Mouse (Mus musculus): Measurements from ENCODE around the gene Parp3.

Gene Parp3

DNA sequence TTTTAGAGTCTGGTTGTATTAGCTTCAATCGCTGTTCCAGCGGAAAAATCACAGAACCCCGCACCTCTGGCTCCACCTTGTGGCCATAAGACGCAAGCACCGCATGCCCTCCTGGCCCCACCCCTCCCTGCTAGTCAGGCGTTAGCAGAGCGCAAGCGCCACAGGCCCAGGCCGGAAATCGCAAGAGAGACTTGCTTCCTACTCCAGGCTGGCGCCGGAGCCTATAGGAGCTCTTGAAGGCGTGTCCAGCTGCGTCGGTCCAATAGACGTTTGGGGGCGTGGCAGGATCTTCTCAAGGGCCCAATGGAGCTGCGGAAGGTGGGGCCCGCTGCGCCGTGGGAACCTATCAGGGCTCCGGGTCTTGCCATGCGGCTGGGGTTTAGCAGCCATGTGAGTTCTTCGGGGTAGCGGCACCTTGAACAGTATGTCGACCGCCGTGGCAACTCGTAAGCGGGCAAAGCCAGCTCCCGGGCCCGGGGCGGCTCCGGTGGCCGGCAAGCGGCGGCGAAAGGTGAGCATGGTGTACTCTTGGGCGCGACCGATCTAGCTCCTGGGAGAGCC is at the start of gene Parp3:
TSS of gene Parp3 (minus strand) at position 26 of the 561 bp plus-strand sequence.
- in situ Hi-C loops (cut with MboI, MseI), result loop anchor here (5.0 to 10.0 kb wide), 3 partner anchors 35 to 1498 kb away; partner anchors contain the start of gene Uba7 (in 1 of the 2)

DNA sequence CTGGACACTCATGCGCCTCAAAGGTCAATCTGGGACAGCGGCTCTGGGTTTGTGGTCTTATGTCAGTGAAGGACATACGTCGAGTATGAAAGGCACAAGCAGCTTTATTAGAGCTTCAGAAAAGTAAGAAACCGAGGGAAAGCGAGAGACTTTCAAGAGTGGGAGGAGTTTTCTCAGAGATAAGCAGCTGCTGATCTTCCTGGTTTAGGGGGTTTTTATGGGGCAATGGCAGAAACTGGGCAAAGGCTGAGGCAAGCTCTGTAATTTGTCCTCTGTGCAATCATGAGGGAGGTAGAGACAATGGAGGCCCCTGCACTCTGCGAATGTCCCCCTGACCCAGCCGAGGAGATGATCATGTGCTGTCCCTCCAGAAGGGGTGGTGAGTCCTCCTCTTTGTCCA is 43.2 kb upstream of the Parp3 start:
- in situ Hi-C loops (cut with MboI, MseI), result no loop called here

DNA sequence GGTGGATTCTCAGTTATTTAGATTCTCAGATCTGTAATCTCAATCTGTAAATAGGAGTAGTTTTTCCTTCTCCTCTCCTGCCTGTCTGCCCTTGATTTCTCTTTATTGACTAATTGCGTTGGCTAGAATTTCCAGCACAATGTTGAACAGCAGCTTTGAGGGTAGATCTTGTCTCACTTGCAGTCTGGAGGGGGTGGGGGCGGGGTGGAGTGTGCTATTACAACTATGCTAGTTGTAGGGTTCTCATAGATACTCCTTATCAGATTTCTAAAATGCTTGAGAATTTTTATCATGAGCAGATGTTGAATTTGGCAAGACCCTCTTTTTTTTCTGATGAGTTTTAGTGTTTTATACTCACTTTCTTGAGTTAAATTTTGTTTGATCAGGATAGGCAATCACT is 42.7 kb upstream of the Parp3 start:
- in situ Hi-C loops (cut with MboI, MseI), result no loop called here

DNA sequence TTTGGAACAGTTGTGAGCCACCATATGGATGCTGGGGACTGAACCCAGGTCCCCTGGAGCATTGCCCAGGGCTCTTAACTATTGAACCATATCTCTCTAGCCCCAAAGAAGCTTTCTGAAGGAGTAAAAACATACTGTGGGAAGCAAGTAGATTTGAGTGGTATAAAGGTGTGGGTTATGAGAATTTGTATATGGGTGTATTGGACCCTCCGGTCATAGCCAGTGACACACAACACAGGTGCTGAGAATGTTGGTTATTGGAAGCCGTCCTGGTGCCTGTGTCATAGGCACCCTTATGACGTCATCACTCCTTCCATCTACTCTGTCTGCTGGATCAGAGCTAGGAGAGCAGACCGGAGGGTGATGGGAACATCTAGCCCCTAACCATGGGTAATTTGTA is 37.5 kb upstream of the Parp3 start, which contains the start of gene Iqcf5:
TSS of gene Iqcf5 (plus strand) at position 301 of the 400 bp plus-strand sequence.
- in situ Hi-C loops (cut with MboI, MseI), result no loop called here

DNA sequence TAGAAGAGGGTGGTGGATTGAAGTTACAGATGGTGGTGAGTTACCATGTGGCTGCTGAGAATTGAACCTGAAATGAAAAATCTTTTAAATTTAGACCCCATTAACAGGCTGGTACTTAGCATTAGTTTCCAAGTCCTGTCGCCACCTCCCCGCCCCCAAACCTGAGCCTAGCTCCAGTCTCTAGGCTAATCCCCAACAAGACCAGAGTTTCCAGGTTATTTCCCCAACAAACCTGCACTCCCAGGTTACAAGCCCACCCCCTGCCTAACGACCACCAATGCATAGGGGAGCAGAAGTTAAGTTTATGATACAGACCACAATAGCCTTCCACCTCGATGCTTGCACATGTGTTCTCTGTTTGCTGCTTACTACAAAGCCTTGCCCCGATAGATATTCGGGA is 36.8 kb upstream of the Parp3 start:
- in situ Hi-C loops (cut with MboI, MseI), result no loop called here

DNA sequence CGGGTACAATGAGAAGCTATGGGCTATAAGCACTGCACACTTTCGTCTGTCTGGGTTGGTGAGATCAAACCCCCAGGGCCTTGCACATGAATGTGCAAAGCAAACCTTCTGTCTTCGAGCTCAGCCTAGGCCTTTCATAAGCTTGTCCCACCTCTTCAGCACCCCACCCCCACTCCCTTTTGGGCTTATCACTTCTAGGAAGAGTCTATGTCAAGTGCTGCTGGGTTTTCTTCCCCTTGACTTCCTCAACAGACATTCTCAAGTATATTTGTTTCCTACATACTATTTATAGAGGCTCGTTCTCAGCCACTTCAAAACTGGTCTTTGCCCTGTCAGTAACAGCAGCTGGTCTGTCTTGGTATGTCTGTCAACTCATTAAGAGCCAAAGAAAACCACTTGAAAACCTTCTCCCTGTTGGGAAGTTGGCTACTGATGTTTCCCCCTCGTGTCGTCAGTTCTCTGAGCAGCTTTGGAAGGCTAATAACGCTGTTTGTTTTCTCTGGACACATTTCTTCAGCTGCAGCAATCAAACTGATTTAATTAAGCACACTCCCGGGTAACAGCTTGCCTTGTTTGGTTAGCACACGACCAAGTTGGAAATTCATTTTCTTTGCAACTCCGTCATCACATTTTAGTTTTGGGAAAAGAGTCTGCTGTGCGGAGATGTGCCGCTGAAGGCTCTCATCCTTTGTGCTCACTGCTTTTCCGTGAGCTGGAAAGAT is 36.1 kb upstream of the Parp3 start:
- in situ Hi-C loops (cut with MboI, MseI), result no loop called here

DNA sequence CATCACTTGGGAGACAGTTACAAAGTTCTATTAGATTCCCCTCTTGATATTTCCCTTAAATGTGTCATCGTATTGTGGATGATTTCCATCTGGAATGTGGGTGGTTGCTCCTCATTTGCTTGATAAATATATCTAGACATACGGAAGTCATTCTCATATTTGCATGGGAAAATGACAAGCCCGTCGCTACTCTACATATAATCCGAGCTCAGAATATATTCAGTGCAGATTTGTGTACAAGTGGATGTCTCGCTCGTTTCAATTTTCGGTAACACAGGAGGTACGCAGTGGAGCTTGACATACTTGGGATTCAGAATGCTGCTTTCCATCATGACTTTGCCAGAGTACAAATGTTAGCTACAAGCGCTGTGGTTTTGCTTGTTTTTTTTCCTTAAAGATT is 32.6 kb upstream of the Parp3 start:
- in situ Hi-C loops (cut with MboI, MseI), result loop anchor here in 1 of 2 experiments (10.0 kb wide), 1 partner anchor 1065 kb away; no protein-coding TSS in a partner anchor

DNA sequence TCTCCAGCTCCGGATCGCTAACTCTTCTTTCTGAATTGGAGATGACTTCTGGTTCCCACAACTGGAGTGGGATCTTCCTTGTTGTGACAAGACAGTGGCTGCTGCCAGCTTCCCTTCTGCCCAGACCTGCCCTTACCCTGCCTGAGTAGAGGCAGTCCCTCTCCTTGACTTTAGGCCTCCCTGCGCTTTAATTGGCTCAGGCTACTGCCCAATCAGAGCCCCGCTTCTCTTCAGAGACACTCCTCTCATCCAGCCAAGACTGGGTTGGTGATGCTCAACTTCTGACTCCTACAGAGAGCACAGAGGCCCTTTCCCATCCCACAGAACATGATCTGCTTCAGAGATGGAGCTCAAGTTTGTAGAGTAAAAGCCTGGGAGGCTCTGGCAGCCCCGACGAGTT is 27.5 kb upstream of the Parp3 start:
- in situ Hi-C loops (cut with MboI, MseI), result loop anchor here in 1 of 2 experiments (10.0 kb wide), 1 partner anchor 1059 kb away; no protein-coding TSS in a partner anchor

DNA sequence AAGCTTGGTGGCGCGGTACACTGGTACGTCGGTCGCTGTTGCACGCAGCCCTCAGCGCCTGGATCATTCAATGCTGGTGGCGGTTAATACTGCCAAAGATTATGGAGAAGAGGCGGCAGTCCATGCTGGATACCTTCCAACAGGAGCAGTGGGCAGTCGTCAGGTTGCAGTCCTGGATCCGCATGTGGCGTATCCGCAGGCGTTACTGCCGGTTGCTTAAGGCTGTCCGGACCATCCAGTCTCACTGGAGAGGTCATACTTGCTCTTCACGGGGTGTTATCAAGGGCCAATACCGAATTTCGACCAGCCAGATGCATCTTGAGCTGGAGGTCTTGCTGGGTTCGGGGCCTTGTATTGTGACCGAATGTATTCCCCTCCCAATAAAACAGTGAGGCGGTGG is 25.1 kb upstream of the Parp3 start:
- in situ Hi-C loops (cut with MboI, MseI), result loop anchor here in 1 of 2 experiments (10.0 kb wide), 1 partner anchor 1057 kb away; no protein-coding TSS in a partner anchor

DNA sequence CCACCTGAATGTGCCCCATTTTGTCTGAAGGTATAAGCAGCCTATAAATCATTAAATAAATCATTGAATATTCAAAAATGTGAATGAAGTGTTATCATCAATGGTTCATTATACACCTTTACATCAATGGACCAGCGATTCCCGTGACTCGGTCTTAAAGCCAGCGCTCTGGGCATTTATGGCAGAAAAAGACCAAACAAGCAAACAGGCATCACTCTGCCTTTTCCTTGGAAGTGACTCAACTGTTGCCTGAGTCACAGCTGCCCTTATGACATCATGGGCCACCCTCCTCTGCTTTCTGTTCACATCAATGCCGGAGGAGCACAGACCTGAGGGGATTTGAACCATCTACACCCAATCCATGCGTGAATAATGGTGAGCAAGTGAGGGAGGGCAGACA is 22.9 kb upstream of the Parp3 start, which contains the start of gene Iqcf1:
TSS of gene Iqcf1 (plus strand) at position 301 of the 400 bp plus-strand sequence.
- in situ Hi-C loops (cut with MboI, MseI), result loop anchor here in 1 of 2 experiments (10.0 kb wide), 1 partner anchor 1055 kb away; no protein-coding TSS in a partner anchor

DNA sequence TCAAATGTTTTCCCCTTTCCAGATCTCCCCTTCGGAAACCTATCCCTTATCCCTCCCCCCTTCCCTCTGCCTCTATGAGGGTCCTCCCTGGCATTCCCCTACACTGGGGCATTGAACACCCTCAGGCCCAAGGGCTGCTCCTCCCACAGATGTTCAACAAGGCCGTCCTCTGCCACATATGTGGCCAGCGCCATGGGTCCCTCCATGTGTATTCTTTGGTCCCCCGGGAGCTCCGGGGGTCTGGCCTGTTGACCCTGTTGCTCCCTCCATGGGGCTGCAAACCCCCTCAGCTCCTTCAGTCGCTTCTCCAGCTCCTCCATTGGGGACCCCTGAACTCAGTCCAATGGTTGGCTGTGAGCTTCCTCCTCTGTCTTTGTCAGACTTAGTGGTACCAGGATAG is 10.9 kb upstream of the Parp3 start:
- in situ Hi-C loops (cut with MboI, MseI), result loop anchor here in 1 of 2 experiments (10.0 kb wide), 1 partner anchor 843 kb away; the partner anchor contains the start of gene Pik3r4

DNA sequence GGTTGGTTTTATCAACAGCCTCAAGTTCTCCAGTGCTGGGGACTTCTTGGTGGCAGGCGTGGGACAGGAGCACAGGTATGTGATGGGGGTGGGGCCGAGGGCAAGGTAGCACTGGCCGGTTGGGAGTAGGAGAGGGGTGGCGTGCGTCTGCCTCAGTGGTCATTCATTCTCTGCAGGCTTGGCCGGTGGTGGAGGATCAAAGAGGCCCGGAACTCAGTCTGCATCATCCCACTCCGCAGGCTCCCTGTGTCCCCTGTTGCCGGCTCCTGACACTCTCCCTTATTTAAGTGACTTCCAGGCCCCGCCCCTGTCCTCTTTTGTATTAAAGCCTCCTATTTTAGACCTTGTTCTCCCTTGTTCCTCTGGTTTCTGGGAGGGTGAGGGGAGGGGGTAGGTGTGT is 8.3 kb upstream of the Parp3 start:
- in situ Hi-C loops (cut with MboI, MseI), result loop anchor here in 1 of 2 experiments (10.0 kb wide), 1 partner anchor 840 kb away; the partner anchor contains the start of gene Pik3r4

DNA sequence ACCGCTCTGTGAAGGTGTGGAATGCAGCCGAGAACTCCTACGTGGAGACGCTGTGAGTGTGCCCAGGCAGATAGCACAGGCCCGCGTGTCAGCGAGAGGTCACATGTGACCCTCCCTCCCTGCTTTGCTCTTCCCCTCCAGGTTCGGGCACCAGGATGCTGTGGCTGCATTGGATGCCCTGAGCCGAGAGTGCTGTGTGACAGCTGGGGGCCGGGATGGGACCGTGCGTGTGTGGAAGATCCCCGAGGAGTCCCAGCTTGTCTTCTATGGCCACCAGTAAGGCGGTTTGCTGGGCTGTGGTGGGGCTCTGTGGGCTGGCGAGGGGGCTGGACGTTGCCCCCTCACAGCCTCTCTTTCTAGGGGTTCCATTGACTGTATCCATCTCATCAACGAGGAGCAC is 6.9 kb upstream of the Parp3 start:
- in situ Hi-C loops (cut with MboI, MseI), result loop anchor here in 1 of 2 experiments (10.0 kb wide), 1 partner anchor 839 kb away; the partner anchor contains the start of gene Pik3r4

DNA sequence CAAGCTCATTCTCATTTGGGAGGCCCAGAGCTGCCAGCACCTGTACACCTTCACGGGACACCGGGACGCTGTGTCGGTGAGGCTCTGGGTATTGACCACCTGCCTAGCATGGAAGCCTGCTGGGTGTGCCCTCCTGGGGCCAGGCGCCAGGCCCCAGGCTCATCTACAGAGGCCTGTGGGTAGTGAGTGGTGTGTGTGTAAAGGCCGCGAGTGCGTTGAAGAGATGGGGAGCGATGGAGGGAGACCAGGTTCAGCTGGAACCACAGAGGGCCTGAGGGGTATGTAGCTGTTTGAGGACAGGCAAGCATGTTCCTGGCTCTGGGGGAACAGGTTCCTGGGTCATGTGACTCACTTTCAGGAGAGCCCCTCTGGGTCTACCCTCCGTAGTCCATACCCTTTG is 6.4 kb upstream of the Parp3 start:
- in situ Hi-C loops (cut with MboI, MseI), result loop anchor here in 1 of 2 experiments (10.0 kb wide), 1 partner anchor 838 kb away; the partner anchor contains the start of gene Pik3r4

DNA sequence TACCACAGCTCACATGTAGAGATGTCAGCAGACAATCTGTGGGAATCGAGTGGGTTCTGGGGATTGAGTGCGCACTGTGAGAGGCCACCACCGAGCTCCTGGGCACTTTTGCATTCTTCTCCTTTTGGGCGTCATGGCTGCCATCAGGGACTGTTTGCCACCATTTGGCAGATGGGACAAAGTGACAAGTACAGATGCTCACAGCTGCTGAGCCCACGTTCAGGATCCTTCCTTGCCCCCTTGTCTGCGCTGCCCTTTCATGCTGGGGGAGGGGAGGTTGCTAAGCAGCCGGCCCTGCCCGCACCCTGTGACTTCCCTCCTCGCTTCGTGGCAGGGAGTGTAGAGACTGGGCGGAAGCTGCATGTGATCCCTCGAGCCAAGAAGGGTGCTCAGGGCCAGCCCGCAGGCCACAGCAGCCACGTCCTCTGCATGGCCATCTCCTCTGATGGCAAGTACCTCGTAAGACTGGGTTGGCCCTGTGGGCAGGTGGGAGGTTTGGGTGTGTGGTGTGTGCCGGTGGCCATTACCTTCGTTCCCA is 5.9 kb upstream of the Parp3 start:
- in situ Hi-C loops (cut with MboI, MseI), result loop anchor here in 1 of 2 experiments (10.0 kb wide), 1 partner anchor 838 kb away; the partner anchor contains the start of gene Pik3r4

DNA sequence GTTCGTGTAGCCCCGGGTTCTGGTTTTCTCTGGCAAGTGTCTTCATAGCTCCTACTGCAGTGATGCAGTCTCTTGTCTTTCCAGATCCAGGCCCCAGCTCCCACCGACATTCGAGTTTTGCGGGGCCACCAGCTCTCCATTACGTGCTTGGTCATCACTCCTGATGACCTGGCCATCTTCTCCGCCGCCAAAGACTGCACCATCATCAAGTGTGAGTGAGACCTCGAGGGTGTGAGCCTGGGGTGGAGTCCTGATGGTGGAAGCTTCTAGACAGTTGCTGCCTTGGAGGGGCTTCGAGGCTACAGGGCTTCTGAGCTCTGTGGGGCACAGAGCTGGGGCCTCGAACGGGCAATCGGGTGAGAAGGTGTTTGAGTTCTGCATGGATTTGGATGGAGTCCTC is 4.9 kb upstream of the Parp3 start:
- in situ Hi-C loops (cut with MboI, MseI), result loop anchor here in 1 of 2 experiments (10.0 kb wide), 1 partner anchor 837 kb away; the partner anchor contains the start of gene Pik3r4

DNA sequence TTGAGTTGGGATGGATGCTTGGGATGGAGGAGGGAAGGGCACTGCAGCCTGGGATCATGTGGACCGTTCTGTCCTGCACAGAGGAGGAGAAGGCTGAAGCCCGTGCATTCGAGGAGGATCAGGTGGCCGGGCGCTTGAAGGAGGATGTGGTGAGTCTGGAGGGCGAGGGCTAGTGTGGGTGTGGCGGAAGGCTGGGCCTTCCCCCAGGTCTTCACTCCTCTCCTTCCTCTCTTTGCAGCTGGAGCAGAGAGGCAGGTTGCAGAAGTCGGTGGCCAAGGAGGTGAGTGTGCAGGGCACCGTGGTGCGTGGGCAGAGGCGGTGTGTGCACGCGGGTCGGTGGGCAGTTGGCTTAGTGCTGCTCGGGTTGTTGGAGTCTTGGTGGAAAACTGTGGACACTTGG is 4.3 kb upstream of the Parp3 start:
- in situ Hi-C loops (cut with MboI, MseI), result loop anchor here in 1 of 2 experiments (10.0 kb wide), 1 partner anchor 836 kb away; the partner anchor contains the start of gene Pik3r4

DNA sequence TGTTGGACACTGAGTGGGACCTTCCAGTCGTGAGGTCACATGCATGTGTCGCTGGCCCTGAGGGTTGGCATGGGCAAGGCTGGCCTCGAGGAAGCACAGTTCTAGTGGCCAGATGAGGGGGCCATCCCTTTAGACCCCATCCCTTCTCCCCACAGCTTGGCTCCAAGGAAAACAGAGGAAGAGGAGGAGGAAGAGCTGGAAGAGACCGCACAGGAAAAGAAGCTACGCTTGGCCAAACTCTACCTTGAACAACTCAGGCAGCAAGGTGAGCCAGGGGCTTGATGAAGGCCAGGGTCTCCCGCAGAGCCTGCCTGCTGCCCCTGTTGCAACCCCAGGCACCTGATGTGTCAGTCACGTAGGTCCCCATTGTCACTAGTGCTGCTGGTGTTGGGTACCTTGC is 3.8 kb upstream of the Parp3 start:
- in situ Hi-C loops (cut with MboI, MseI), result loop anchor here in 1 of 2 experiments (10.0 kb wide), 1 partner anchor 836 kb away; the partner anchor contains the start of gene Pik3r4

DNA sequence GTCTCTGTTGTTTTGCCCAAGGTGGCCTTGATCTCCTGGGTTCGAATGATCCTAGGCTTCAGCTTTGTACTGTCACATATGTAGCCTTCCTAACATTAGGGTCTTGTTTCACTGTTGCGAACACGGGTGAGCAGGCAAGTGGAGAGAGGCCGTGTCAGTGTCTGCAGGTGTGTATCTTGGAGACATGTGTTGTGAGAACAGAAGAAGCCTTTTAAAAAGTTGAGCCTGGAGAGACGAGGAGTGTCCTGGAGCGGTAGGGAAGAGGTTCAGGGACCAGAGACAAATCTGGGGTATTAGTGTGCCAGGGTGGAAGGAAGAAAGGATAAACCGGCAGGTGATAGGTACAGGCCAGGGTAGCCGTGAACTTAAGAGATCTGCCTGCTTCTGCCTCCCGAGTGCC is 1.4 kb upstream of the Parp3 start:
- in situ Hi-C loops (cut with MboI, MseI), result loop anchor here (5.0 to 10.0 kb wide), 3 partner anchors 36 to 1497 kb away; partner anchors contain the start of gene Uba7 (in 1 of the 2)

DNA sequence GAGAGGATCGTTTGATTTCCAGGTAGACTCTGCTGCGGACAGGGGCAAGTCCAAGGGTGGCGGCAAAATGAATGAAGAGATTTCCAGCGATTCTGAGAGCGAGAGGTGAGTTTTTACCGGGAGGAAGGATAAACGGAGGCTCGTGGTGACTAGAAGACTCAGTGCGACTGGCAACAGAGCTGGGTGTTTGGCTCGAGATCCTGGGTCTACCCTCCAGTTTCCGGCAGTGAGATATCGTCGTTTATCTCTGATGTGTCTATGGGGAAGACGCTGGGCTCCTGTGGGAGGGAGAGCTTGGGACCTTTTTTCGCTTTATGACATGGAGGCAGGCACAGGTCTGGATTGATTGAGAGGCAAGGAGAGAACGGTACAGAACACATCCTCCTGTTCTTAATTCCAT is 900 bp upstream of the Parp3 start:
- in situ Hi-C loops (cut with MboI, MseI), result loop anchor here (5.0 to 10.0 kb wide), 3 partner anchors 35 to 1497 kb away; partner anchors contain the start of gene Uba7 (in 1 of the 2)
